Mouse (Mus musculus) heart, adult 8-10 months (tissue): Measurements from ENCODE around the gene Diaph3. TPM values are rescaled to one million over a fixed set of nuclear protein-coding genes. Genes with fewer than 3 reads are reported as not detected.
"Not testable (repeated sequence)": the region's sequence is repeated elsewhere in the genome, so short reads cannot be mapped to it uniquely, and the experiment has no call there.

Experiments used
- DNase-seq: peaks from one replicate; pipeline ENCODE4 v3.0.0; 2022; ENCODE audit warnings: low spot score
- total RNA-seq, 4 experiments: library from RNA; stranded (reverse); gene quantifications; 2 replicates each; pipeline ENCODE4 v1.2.4; 2022

The Diaph3 gene
- total RNA-seq, 4 experiments from 2014 or later, result 0.22 to 1.6 (median 0.38) TPM

DNA sequence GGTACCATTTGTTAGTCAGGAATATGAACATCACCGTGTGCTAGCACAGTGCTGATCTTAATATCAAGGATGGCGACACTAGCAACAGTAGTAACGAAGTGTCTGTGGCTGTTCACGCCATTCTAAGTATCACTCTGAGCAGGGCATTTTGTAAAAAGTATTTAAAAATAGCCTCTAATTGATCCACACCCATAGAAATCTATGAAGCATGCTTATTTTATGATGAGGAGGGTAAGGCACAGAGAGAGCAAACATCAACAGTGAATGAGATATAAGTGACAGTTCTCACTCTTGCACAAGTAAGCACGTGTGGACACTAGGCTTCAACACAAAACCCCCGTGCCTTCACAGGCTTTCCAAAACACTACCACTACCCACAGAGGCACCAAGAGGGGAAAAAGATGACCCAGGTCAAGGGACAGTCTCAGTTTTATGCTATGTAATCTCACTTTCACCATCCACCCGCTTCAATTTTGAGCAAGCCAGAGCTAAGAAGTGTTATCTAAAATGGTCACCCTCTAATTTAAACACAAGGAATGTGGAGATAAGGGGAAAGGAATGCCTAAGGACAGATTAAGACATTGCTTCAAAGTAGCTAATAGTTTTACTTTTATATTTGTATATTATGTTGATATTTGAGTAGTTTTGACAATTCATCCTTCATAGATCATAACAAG is 399.0 kb downstream of the Diaph3 start:
- DNase-seq, result no peak

DNA sequence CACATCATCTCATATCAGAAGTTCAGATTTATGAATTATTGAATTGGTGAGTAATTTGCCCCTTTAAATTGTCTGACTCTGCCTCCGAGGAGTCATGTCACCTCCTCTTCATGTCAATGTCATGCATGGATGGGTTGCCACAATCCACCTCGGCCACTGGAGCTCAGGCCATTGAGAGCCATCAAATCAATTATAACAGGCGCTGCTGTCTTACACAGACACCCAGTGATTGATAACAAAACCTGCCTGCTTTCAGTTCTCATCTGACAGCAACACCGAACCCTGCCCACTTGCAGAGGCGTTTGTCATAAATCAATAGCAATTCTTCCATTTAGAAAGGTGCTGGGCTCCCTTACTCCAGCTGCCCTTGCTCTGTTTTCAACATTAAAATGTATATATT is 402.1 kb downstream of the Diaph3 start:
- no peak for DNase-seq

DNA sequence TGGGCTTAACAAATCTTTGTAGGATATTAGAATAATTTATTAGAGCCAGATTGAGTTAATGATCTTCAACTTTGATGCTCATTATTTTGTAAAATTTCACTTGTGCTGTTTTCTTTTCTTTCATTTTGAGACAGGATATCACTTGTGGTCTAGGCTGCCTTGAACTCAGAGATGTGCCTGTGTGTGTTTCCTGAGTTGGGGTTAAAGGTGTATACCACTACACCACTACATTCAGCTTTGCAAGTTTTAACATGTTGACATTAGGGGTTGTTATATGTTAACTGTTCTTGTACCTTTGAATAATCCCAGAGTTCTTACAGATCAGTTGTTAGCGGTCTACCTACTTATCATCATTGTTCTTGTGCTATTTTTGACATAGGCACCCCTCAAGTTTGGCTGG is 404.4 kb downstream of the Diaph3 start:
- no peak for DNase-seq

GRCm38 (mm10) chr14:86731300-86731699 is 409.7 kb downstream of the Diaph3 start:
- DNase-seq, result no peak

- DNase-seq, result no peak
Measured at GRCm38 (mm10) chr14:86729617-86730098, 411.4 kb downstream of the Diaph3 start.

DNA sequence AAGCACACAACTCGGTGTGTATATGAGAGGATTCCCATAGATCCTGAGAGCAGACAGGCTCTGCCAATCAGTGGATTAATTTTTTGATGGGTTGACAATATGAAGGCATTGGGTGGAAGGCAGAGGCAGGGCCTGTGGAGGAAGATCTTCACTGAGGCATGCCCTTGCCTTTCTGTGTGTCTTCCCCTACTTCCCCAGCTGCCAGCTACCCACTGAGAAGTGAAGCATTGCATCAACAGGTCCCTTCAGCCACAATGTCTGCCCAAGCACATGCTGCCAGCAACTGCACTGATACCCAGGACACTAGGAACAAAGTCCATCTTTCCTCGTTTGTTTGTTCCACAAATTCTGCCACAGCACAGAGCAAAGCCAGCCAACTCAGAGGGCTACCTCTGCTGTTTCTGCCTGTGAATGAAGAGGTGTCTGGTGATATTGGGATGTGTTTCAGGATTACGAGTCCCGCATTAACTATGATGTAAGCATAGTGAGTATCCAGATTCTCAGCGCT is 413.4 kb downstream of the Diaph3 start:
- DNase-seq, result no peak

- no peak for DNase-seq
Measured at GRCm38 (mm10) chr14:86721768-86722167, 419.3 kb downstream of the Diaph3 start.

GRCm38 (mm10) chr14:86721082-86721481 is 420.0 kb downstream of the Diaph3 start:
- no peak for DNase-seq

DNA sequence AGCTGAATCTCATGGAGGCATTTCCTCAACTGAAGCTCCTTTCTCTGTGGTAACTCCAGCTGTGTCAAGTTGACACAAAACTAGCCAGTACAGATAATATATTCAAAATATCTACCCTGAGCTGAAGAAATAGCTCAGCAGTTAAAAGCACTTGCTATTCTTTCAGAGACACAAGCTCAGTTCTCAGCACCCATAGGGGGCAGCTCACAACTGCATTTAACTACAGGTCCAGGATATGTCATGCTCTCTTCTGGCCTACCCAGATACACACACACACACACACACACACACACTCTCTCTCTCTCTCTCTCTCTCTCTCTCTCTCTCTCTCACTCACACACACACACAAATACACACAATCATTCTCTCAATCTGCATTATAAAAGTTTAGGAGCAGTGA is 420.6 kb downstream of the Diaph3 start:
- not testable (repeated sequence) for DNase-seq

GRCm38 (mm10) chr14:86714088-86714690 is 426.8 kb downstream of the Diaph3 start:
- no peak for DNase-seq

GRCm38 (mm10) chr14:86704080-86704479 is 437.0 kb downstream of the Diaph3 start:
- DNase-seq, result no peak

DNA sequence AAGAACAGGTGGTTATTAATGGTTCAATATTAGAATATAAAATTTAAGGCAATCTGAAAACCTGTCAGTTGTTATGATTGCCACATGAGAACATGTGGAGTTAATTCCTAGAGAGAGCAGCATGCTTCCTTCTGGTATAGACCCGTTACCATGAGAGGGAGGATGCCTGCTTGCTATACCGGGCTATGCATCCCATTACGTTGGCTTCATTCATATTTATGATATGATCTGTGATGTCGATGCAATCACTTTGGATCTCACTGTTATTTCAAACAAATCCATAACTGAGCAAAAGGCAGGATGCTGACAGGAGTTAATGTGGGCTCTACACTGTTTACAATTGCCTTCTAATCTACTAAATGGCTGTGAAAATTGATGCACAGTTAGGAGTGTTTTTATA is 439.9 kb downstream of the Diaph3 start:
- no peak for DNase-seq

DNA sequence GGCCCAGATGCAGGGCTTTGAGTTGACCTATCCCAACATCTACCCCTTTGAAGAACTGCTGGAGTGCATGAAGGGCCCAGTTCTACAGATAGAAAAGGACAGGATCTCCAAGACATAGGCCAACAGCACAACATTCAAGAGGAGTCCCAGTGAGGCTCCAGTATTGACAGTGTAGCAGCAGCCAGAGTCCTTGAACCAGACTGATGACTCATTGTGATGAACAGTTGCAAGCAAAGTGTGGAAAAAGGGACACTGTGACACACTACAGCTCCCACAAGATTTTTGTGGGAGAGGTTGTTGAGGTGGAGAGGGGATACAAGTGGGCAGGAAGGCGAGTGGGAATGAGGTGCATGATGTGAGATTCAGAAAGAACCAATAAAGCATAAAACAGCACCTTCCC is 443.1 kb downstream of the Diaph3 start:
- DNase-seq, result no peak

DNA sequence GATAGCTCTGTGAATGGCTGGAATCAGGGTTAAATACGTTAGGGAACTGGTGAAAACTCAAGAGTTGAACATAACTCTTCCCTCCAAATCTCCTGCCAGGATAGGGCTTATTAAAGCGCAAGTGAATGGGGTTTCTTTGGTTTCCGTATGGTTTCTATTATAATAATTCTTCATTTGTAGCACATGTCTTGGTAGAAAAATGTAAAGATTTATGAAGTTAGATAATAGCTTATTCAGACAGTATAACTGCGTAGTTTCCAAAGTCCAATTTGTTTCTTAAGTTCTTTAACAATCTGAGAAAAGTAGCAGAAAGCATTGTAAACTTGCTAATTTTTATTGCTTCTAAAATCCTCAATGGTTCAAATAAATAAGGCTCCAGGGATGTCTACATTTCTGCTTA is 448.3 kb downstream of the Diaph3 start:
- DNase-seq, result no peak

- no peak for DNase-seq
Measured at GRCm38 (mm10) chr14:86691298-86691697, 449.7 kb downstream of the Diaph3 start.

GRCm38 (mm10) chr14:86684585-86685503 is 456.2 kb downstream of the Diaph3 start:
- DNase-seq, result no peak

DNA sequence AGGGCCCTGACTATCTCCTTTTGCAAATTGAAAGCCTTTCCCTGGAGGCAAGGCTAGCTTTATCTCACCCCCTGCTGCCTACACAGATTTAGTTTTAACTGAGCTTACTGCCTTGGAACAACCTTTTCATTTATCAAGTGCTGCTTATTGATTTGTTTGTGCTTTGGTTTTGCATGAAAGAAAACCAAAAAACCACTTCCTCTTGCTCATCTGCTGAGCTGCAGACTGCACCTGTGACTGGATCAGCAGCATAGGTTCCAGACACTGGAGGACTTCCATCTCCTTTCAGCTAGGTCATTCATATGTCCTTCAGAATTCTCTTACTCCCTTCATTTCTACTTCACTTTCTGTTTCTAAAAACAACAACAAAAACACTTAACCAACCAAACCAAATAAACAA is 459.1 kb downstream of the Diaph3 start:
- no peak for DNase-seq

- no peak for DNase-seq
Measured at GRCm38 (mm10) chr14:86678992-86679391, 462.0 kb downstream of the Diaph3 start.

DNA sequence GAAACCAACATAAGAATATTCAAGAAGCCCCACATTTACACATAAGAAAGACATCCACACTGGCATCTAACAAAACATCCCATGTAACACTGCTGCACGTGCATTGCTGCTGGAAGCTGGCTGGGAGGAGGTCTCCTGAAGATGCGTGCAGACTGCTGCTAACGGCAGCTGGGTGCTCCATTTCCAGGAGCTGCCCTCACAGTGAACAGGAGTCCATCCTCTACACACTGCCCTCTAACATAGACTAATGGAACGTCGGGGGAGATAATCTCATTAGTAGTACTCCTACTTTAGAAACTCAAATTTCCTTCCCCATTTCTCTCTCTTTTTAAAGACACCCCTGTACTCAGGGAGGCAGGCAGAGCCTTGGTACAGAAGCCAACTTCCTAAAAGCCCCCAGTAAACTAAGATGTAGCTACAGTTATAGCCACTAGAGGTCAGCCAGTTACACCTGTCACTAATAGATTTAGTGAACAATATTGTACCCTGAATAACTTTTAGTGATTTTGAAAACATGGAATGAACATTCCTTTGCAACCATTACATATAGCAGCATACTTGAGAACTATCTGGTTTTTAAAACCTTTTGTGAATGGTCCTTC is 462.8 kb downstream of the Diaph3 start:
- no peak for DNase-seq

DNA sequence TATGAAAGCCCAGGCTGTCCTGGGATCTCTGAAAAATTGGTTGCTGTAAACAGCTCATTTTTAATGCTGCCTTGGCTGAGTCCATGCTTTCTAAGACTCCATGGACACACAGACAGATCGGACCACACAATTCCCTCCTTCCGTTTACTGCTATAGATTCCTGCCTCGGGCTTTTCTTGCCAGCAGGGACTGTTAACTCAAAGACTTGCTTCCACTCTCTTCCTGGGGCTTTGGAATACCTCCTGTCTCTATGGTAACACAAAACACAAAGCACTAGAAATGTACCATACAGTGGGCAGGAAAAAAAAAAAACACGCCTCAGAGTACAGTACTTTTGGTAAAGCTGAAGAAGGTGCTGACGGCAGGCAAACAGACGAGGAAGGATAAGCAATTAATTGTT is 464.0 kb downstream of the Diaph3 start:
- DNase-seq, result no peak

DNA sequence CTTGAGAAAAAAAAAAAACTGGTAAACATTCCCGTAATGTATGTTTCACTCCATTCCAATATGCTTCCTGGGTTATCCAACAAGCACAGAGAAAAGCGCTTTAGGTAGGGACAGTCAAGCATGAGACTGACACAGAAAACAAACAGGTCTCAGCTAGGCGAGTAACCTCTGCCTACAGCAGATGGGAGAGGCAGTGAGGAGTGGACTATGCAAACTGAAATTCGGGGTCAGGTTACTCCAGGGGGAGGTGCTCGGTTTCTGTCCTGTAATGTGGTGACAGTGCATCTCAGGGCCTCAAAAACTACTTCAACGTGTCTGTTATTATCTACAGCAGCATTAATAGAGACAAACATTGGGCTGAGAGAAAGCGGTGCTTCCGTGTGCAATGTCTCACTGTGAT is 465.7 kb downstream of the Diaph3 start:
- DNase-seq, result no peak

DNA sequence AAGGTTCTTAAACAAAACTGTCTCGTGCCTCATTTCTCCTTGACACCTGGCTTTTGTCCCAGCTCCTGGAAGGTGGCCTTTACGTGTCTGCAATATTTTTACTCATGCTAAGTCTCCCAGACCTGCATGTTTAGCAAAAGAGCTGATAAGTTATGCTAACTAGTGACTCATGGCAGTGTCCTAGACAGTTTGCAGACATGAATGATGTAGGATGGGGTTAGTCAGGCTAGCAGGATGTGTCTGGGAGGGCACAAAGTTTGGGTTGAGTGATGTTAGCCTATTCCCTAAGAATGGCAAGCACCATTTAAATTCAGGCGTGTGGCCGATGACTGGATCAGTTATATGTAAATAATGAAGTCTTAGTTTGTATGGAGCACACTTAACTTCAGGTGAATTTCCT is 478.2 kb downstream of the Diaph3 start:
- no peak for DNase-seq
